Mouse (Mus musculus): ENCODE measurements around the gene Grap2. TPM values are rescaled to one million over a fixed set of nuclear protein-coding genes. Genes with fewer than 3 reads are reported as not detected.

The Grap2 gene
- polyA plus RNA-seq, 1 experiment from 2014 or later = 1.3 TPM

DNA sequence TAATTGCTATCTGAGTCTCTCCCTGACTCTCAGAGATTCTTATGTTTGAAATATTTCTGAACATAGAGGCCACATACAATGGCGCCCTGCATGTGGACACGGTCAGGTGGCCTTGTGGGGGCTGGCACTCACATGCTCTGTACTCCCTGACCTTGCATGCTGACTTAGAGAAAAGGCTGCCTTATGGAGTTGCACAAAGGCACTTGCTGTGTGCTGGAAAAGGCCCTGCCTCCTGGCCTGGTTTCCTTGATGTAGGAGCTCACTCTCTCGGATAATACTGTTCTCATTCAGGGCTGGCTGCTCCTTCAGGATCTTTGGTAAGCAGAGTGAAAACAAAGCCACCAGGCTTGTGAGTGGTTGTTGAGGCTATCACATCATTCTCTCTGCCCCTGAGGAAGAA lies 111.6 kb downstream of the Grap2 start:
- Histone ChIP-seq H3K9ac (no peak overlapping the region), H3K4me3 (replicated peaks) (no peak overlapping the region), H3K9me3 (no peaks in the 10 kb centered on the region), H3K27ac (peak overlapping the region; percentile 28; the same call in 1 of the 2 replicates), H3K27me3 (replicated peaks) (no peaks in the 10 kb centered on the region), H3K4me2 (replicated peaks) (no peak overlapping the region), H3K4me1 (replicated peaks) (peaks cover 52% of the 10 kb centered on the region), H3K36me3 (no peaks in the 10 kb centered on the region)
- WGBS = 65% methylated on average over 3 of the region's 3 CpGs
- ATAC-seq = no peak

DNA sequence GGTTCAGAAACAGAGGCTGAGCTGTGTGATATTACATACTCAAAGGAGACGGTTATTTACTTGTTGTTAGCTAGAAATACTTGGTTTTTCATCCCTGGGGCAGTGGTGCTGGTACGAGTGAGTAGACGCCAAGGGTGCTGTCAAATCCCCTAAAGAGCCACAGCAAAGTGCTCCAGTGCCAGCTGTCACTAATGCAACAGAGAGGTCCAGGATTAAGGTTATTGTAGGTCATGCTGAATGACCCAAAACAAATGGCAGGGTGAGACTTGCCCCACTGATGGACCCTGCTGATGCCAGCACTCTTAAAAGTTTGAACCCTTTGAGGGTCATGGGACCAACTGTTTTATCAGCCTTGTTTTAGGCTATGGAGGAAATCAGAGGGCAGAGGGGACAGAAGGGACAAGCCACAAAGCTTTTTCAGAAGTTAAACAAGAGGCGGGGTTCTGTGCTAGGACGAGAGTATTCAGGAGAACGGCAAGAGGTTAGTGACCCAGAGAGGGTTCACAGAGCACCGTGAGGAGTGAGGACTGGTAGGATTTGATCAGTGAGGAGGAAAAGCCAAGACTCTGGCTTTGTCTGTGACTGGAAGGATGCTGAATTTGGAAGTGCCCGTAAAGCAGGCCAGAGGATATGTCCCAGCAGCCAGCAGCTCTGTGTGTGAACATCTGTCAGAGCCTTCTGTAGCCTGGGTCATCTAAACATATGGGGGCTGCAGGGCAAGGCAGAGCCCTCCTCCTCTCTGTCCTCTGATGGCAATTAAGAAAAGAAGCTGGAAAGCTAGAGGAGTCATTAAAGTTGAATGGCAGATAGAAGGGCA lies 112.6 kb downstream of the Grap2 start:
- Histone ChIP-seq H3K27me3 (replicated peaks) (no peaks in the 10 kb centered on the region), H3K4me3 (replicated peaks) (no peak overlapping the region), H3K4me2 (replicated peaks) (no peak overlapping the region), H3K9ac (no peak overlapping the region), H3K36me3 (no peaks in the 10 kb centered on the region), H3K9me3 (no peaks in the 10 kb centered on the region), H3K4me1 (replicated peaks) (peaks cover 42% of the 10 kb centered on the region), H3K27ac (no peak overlapping the region)
- 39% methylated on average over 8 of the region's 8 CpGs for WGBS
- ATAC-seq = no peak

DNA sequence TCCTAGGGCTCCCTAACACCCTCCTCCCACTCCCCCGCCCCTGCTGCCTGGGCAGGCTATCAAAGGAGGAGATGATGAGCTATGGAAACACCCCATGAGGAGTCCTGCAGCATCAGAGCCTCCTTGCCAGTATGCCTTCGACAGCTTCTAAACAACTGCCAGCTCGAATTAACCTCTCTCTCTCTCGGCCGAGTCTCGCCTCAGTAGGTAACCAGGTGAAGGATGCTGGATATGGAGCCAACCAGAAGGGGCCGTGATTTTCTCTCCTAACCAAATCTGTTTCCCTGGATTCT lies 113.2 kb downstream of the Grap2 start:
- Histone ChIP-seq H3K9ac (no peak overlapping the region), H3K4me1 (replicated peaks) (peaks cover 38% of the 10 kb centered on the region), H3K36me3 (no peaks in the 10 kb centered on the region), H3K4me3 (replicated peaks) (no peak overlapping the region), H3K4me2 (replicated peaks) (no peak overlapping the region), H3K9me3 (no peaks in the 10 kb centered on the region), H3K27ac (no peak overlapping the region), H3K27me3 (replicated peaks) (no peaks in the 10 kb centered on the region)
- WGBS = 43% methylated on average over 7 of the region's 7 CpGs
- ATAC-seq = no peak

DNA sequence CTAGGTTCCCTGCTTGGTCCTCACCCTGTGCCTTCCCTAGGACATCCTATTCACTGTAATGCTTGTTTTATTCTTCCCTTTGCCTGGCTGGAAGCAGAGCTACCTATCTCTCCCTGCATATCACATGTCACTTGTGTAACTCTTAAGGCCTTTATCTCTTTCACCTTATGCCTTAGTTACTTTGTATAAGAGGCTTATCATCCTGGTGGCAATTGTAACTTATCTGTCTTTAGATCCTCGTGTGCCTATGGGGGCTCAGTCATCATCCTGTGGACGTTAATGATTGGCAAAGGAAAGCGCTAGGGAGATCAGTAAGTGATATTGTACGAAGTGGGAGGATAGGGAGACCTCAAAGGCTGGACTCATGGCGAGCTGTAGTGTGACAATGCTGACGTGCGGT lies 116.1 kb downstream of the Grap2 start:
- H3K4me2 ChIP-seq (replicated peaks) = no peak overlapping the region
- no peak overlapping the region for H3K4me3 ChIP-seq (replicated peaks)
- peaks cover 15% of the 10 kb centered on the region for H3K4me1 ChIP-seq (replicated peaks)
- no peak overlapping the region for H3K27ac ChIP-seq
- H3K9ac ChIP-seq = no peak overlapping the region
- no peaks in the 10 kb centered on the region for H3K9me3 ChIP-seq
- H3K36me3 ChIP-seq = no peaks in the 10 kb centered on the region
- ATAC-seq = peak; percentile 82
- H3K27me3 ChIP-seq (replicated peaks) = no peaks in the 10 kb centered on the region
- 59% methylated on average over 7 of the region's 7 CpGs for WGBS

DNA sequence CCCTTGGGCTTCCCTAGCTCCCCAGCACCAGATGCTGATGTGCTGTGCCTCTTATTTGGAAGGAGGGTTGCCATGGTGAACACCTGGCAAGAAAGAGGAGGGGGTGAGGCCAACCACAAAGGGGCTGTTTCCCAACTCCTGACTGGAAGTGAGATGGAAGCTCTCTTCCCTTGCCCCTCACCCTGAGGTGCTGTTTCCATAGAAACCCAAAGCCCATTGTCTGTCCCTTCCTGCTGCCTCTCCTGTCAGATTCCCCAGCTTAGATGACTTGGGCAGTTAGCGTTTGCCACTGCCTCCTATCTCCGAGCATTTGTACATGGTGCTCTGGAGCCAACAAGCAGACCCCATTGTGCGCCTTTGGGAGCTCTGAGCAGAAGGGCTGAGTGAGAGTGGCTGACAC lies 121.1 kb downstream of the Grap2 start:
- no peaks in the 10 kb centered on the region for H3K27me3 ChIP-seq (replicated peaks)
- no peak overlapping the region for H3K4me2 ChIP-seq (replicated peaks)
- H3K9me3 ChIP-seq = no peaks in the 10 kb centered on the region
- no peak overlapping the region for H3K9ac ChIP-seq
- WGBS = 51% methylated on average over 3 of the region's 3 CpGs
- ATAC-seq = no peak
- H3K4me3 ChIP-seq (replicated peaks) = no peak overlapping the region
- no peak overlapping the region for H3K27ac ChIP-seq
- H3K36me3 ChIP-seq = no peaks in the 10 kb centered on the region
- no peaks in the 10 kb centered on the region for H3K4me1 ChIP-seq (replicated peaks)

DNA sequence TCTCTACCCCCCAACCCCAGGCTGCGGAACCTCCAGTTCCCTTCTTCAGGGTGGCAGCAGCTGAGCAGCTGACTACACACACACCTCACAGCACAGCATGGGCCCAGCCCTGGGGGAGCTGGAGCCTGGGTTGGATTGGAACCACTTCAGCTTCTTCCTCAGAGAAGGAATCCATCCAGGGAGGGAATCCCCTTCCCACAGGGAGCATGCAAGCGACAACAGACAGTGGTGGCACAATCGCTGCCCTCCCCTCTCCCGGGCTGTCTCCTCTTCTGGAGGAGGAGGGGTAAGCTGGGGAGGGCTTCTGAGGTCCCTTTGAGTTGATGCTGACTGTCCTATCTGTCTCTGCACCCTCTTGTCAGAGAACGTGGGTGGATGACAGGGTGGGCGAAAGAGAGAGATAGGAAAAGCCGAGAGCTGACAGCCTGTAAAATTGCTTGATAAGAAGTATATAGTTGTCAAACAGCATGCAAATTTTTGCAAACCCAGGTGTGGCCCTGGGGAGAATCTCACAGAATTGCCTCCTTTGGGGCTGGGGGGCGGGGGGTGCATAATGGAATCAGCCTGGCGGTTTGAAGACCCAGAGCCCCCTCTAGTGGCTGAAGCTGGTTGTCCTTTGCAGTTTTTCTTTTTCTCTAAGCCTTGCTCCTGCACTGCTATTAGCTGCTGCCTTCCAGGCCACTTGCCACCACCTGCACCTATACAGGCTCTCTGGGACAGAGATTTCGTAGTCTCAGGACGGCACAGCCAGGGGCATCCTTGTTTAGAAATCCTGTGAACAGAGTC lies 121.9 kb downstream of the Grap2 start:
- no peak for ATAC-seq
- Histone ChIP-seq H3K36me3 (no peaks in the 10 kb centered on the region), H3K4me1 (replicated peaks) (no peaks in the 10 kb centered on the region), H3K4me2 (replicated peaks) (0 out of 2 replicates have a peak overlapping the region, but pooled peaks have one; percentile 11), H3K9me3 (no peaks in the 10 kb centered on the region), H3K27ac (no peak overlapping the region), H3K9ac (no peak overlapping the region; the same call in 1 of the 2 replicates), H3K27me3 (replicated peaks) (no peaks in the 10 kb centered on the region), H3K4me3 (replicated peaks) (no peak overlapping the region)
- 32% methylated on average over 11 of the region's 11 CpGs for WGBS

DNA sequence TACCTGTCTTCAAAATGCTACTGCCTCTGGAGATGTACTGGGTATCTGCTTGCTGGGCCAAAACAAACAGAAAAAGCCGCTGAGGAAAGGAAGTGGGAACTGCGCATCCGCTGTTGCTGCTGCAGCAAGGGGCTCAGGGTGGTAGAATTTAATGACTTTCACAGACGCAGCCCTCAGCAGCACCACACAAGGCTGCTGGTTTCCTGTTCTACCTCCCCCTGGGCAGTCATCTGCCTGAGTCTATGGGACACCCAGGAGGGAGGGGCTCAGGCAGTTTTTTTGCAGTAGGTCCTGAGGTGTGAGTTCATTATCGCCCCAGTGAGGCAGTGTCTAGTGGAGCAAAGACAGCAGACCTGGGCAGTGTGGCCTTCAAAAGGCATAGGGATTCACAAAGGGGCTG lies 125.2 kb downstream of the Grap2 start:
- Histone ChIP-seq H3K4me1 (replicated peaks) (no peaks in the 10 kb centered on the region), H3K36me3 (no peaks in the 10 kb centered on the region), H3K4me3 (replicated peaks) (no peak overlapping the region), H3K27me3 (replicated peaks) (no peaks in the 10 kb centered on the region), H3K27ac (no peak overlapping the region), H3K9ac (no peak overlapping the region), H3K9me3 (no peaks in the 10 kb centered on the region), H3K4me2 (replicated peaks) (no peak overlapping the region)
- ATAC-seq = no peak
- 43% methylated on average over 5 of the region's 5 CpGs for WGBS

DNA sequence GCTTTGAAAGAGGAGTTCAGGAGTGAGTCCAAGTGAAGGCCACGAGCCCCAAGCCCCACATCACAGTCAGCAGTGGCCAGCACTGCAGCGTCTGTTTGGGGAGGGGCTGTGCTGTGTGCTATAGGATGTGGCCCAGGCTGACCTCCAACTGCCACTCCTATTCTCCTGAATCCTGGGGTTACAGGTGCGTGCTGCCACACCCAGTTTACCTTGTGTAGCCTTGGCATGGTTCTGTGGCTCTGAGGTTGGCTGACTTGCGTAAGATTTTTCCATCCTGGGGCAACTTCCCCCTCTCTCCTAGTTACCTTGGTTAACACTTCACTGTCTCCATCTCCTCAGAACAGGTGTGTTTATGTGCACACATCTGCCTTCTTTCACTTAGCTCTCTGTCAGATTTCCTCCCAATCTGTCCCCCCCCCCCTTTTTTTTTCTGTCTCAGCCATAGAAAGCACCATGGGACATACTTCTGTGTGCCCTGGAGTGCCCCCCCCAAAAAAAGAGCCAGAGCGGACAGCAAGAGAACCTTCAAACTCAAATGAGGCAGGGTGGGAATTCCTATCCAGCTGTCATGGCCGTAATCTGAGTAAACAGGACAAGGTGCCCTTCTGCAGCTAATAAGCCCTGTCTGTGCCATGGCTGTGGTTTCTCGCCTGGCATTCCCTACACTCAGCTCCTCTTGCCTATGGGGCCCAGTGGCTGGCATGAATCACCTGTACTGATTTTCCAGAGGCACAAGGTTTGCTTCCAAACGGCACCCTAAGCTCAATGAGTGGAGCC lies 129.3 kb downstream of the Grap2 start:
- no peak overlapping the region for H3K4me2 ChIP-seq (replicated peaks)
- no peak overlapping the region for H3K27ac ChIP-seq
- H3K4me1 ChIP-seq (replicated peaks) = peaks cover 2% of the 10 kb centered on the region; the same call in 1 of the 2 replicates
- no peak overlapping the region for H3K9ac ChIP-seq
- no peaks in the 10 kb centered on the region for H3K27me3 ChIP-seq (replicated peaks)
- H3K4me3 ChIP-seq (replicated peaks) = no peak overlapping the region
- H3K9me3 ChIP-seq = no peaks in the 10 kb centered on the region
- 58% methylated on average over 8 of the region's 8 CpGs for WGBS
- H3K36me3 ChIP-seq = no peaks in the 10 kb centered on the region
- ATAC-seq = no peak; the same call in 1 of the 2 replicates

Other genes with a start within 250 kb of the Grap2 start
- gene Enthd1, start 7.4 kb upstream of the Grap2 start, polyA plus RNA-seq (2015; fragmentation: Nextera tagmentation; extraction: Ambion mirVana) = not detected in 2 replicates
- gene Fam83f, start 99.3 kb downstream of the Grap2 start, polyA plus RNA-seq (2015; fragmentation: Nextera tagmentation; extraction: Ambion mirVana) = 19.2 and 20.2 TPM in 2 replicates
- gene Tnrc6b, start 138.7 kb downstream of the Grap2 start, polyA plus RNA-seq (2015; fragmentation: Nextera tagmentation; extraction: Ambion mirVana) = 19.8 and 20.7 TPM in 2 replicates

All from intestine, embryonic 15.5 days (tissue).